Mouse (Mus musculus) small intestine, adult 2 months (tissue): ENCODE results near the gene Kcnj10.

Experiments
- CTCF ChIP-seq: fragments of 200-500 bp; IDR thresholded peaks from 2 replicates; pipeline ENCODE4 v1.5.1; 2012; ENCODE audit warnings: low read depth, mild to moderate bottlenecking, control low read depth, inconsistent platforms, low read length, moderate library complexity, mixed read lengths; ENCODE audit not compliant: insufficient replicate concordance, insufficient read length; ENCODE audit errors: extremely low read depth
- POLR2A ChIP-seq: fragments of 200-500 bp; IDR thresholded peaks from 2 replicates; pipeline ENCODE4 v1.6.1; 2012; ENCODE audit warnings: low read depth, mild to moderate bottlenecking, control low read depth, inconsistent platforms, low read length, moderate library complexity

DNA sequence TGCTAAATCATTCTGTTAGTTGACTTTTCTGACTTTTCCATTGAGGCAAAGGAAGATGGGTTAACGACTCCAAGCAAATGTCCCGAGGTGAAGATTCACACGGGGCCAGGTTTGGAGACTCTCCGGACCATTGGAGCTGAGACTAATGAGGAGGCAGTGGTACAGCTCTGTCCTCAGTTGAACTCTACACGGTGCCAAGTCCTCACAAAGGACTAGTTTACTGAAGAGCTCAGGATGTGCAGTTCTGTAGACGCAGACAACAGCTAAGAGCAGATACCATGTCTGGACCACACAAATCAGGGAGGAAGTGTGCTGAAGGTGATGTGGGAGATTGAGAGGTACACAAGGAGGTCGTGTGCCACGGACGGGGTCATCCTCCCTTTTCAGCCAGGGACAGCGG, 17.3 kb downstream of the Kcnj10 start:
- no peak for TF ChIP-seq CTCF
- TF ChIP-seq POLR2A = no peak
